Mouse (Mus musculus) erythroid progenitor cell, adult 5-6 weeks (primary cell): Measurements from ENCODE around the gene Ptpn3. TPM values are rescaled to one million over a fixed set of nuclear protein-coding genes. Genes with fewer than 3 reads are reported as not detected.

Experiments
- ATAC-seq: replicated peaks from 2 replicates; pipeline ENCODE4 v1.8.0; 2016; ENCODE audit warnings: moderate number of reproducible peaks, mild to moderate bottlenecking, moderate TSS enrichment, inconsistent platforms; ENCODE audit not compliant: poor library complexity, low FRiP score, severe bottlenecking
- total RNA-seq, 2 experiments: library from RNA; stranded (forward) in 1 of 2; stranded (reverse) in 1 of 2; fragments of 150-400 nt in 1 of 2; fragments of 186-747, 209-891 nt in 1 of 2; gene quantifications; 2 replicates each; pipeline versions ENCODE4 v1.2.3 to v1.2.4; 2015 to 2017; ENCODE audit warnings: low replicate concordance in 2 of 2

The Ptpn3 gene
- total RNA-seq (2015; ENCODE audit: low replicate concordance) (4.7 TPM in 1 of 2 replicates, not detected in the other), total RNA-seq (2017; ENCODE audit: low replicate concordance) (0.26 and 1.4 TPM in 2 replicates)

- peak; percentile 20; the same call in 1 of the 2 replicates for ATAC-seq
These were observed at the start of gene Ptpn3 for GRCm38 (mm10) chr4:57301410-57302313. Gene Ptpn3, minus strand, starts transcription at chr4:57301837.

- no peak for ATAC-seq
These were observed 48.9 kb upstream of the Ptpn3 start for GRCm38 (mm10) chr4:57350541-57350940.

- no peak for ATAC-seq
These were observed 42.4 kb upstream of the Ptpn3 start for GRCm38 (mm10) chr4:57343996-57344395.

- no peak for ATAC-seq
These were observed 37.3 kb upstream of the Ptpn3 start for GRCm38 (mm10) chr4:57338923-57339322.

GRCm38 (mm10) chr4:57338061-57338460, 36.4 kb upstream of the Ptpn3 start:
- no peak for ATAC-seq

GRCm38 (mm10) chr4:57335000-57335666, 33.5 kb upstream of the Ptpn3 start:
- no peak for ATAC-seq

GRCm38 (mm10) chr4:57333926-57334548, 32.4 kb upstream of the Ptpn3 start:
- ATAC-seq = no peak

GRCm38 (mm10) chr4:57332511-57332910, 30.9 kb upstream of the Ptpn3 start:
- ATAC-seq = no peak

- ATAC-seq = no peak
These were observed 19.1 kb upstream of the Ptpn3 start for GRCm38 (mm10) chr4:57320606-57321327.

- no peak for ATAC-seq
These were observed 17.0 kb upstream of the Ptpn3 start for GRCm38 (mm10) chr4:57318525-57319212.

- no peak for ATAC-seq
These were observed 10.9 kb upstream of the Ptpn3 start for GRCm38 (mm10) chr4:57312256-57313166.

- ATAC-seq = no peak
These were observed 10.1 kb upstream of the Ptpn3 start for GRCm38 (mm10) chr4:57311750-57312149.

- ATAC-seq = no peak
These were observed 6.8 kb upstream of the Ptpn3 start for GRCm38 (mm10) chr4:57308214-57309000.

- ATAC-seq = no peak
These were observed 6.1 kb upstream of the Ptpn3 start for GRCm38 (mm10) chr4:57307747-57308146.

- ATAC-seq = no peak
These were observed 4.6 kb upstream of the Ptpn3 start for GRCm38 (mm10) chr4:57306260-57306659.

- no peak for ATAC-seq
These were observed 4.0 kb upstream of the Ptpn3 start for GRCm38 (mm10) chr4:57305644-57306043.
